Mouse (Mus musculus) ES-E14 (cell line): ENCODE results near the gene Olfr172. TPM values are rescaled to one million over a fixed set of nuclear protein-coding genes. Genes with fewer than 3 reads are reported as not detected.

Experiments
- DNase-seq: peaks from one replicate; pipeline ENCODE4 v3.0.0-alpha.2; 2013; ENCODE audit warnings: low read depth, low spot score
- H3K27ac ChIP-seq: 2 replicates; pipeline ENCODE4 v1.5.1; 2012; ENCODE audit warnings: low read depth, mild to moderate bottlenecking, low read length, moderate library complexity, mixed read lengths; ENCODE audit not compliant: poor library complexity, insufficient read depth, severe bottlenecking
- H3K36me3 ChIP-seq: 2 replicates; pipeline ENCODE4 v1.6.1; 2012; ENCODE audit warnings: mild to moderate bottlenecking, low read length, moderate library complexity, mixed read lengths; ENCODE audit not compliant: control insufficient read depth, poor library complexity, insufficient read depth, severe bottlenecking
- H3K4me1 ChIP-seq, 2 experiments: fragments of 150-350 bp in 1 of 2; sonication (generic) in 1 of 2; 2 replicates each; pipeline ENCODE4 v1.6.1; 2012; ENCODE audit warnings: low read length in 2 of 2, mild to moderate bottlenecking in 1 of 2, mixed read lengths in 1 of 2; ENCODE audit not compliant: control insufficient read depth in 2 of 2, insufficient read depth in 2 of 2, poor library complexity in 1 of 2
- H3K4me3 ChIP-seq, 2 experiments: fragments of 150-350 bp in 1 of 2; sonication (generic) in 1 of 2; 2 replicates each; pipeline ENCODE4 v1.5.1; 2012; ENCODE audit warnings: low read length in 2 of 2, low read depth in 1 of 2, mild to moderate bottlenecking in 1 of 2, mixed read lengths in 1 of 2; ENCODE audit not compliant: insufficient read depth in 1 of 2, poor library complexity in 1 of 2, severe bottlenecking in 1 of 2
- H3K9ac ChIP-seq: 2 replicates; pipeline ENCODE4 v1.6.1; 2012; ENCODE audit warnings: low read depth, mild to moderate bottlenecking, low read length, mixed read lengths; ENCODE audit not compliant: poor library complexity, insufficient read depth, severe bottlenecking
- H3K9me3 ChIP-seq: fragments of 150-350 bp; sonication (generic); 2 replicates; pipeline ENCODE4 v1.6.1; 2012; ENCODE audit warnings: low read depth, mild to moderate bottlenecking, low read length; ENCODE audit not compliant: control insufficient read depth, insufficient read depth
- CHD2 ChIP-seq: IDR thresholded peaks from 2 replicates; pipeline ENCODE4 v1.6.1; 2014; ENCODE audit warnings: mild to moderate bottlenecking, low read depth, low read length, inconsistent platforms
- HCFC1 ChIP-seq: IDR thresholded peaks from 2 replicates; pipeline ENCODE4 v1.6.1; 2012; ENCODE audit warnings: low read length, inconsistent platforms, borderline replicate concordance; ENCODE audit not compliant: insufficient read depth
- MAFK ChIP-seq: IDR thresholded peaks from 2 replicates; pipeline ENCODE4 v1.6.1; 2014; ENCODE audit warnings: mild to moderate bottlenecking, low read depth, low read length, inconsistent platforms; ENCODE audit not compliant: insufficient read depth
- ZC3H11A ChIP-seq: IDR thresholded peaks from 2 replicates; pipeline ENCODE4 v1.6.1; 2012; ENCODE audit warnings: low read depth, mild to moderate bottlenecking, inconsistent platforms, low read length, borderline replicate concordance
- ZNF384 ChIP-seq: IDR thresholded peaks from 2 replicates; pipeline ENCODE4 v1.6.1; 2012; ENCODE audit warnings: low read depth, low read length, inconsistent platforms
- in situ Hi-C, 2 experiments: fragments of 600-800 bp; cut with MboI; formaldehyde crosslinking; loops; one replicate each; pipeline ENCODE4 v1.15.1; 2025; ENCODE audit warnings: low sequenced_read_pairs in 2 of 2, inconsistent platforms in 1 of 2; ENCODE audit not compliant: unreplicated experiment in 2 of 2
- total RNA-seq: library from RNA; depleted of rRNA; stranded (reverse); fragments of 300-350 nt; gene quantifications from 2 replicates; pipeline ENCODE4 v1.2.3, GENCODE M21; 2012; rRNA removed

The Olfr172 gene
- total RNA-seq, result not detected in 2 replicates

- Histone ChIP-seq H3K36me3 (no peaks in the 10 kb centered on the region), H3K9ac (no peak within 1 kb of the TSS), H3K4me3 (no peak within 1 kb of the TSS), H3K4me1 (no peaks in the 10 kb centered on the region), H3K27ac (no peak within 1 kb of the TSS), H3K9me3 (no peaks in the 10 kb centered on the region)
- DNase-seq, result no peak
- TF ChIP-seq HCFC1, result no peak
- in situ Hi-C loops, result no loop called here
Measured at GRCm38 (mm10) chr16:58763076-58763475, at the start of gene Olfr172. TSS of gene Olfr172 (minus strand) at chr16:58763176.

GRCm38 (mm10) chr16:58800168-58800567 is 37.2 kb upstream of the Olfr172 start, which contains the start of gene Olfr173:
TSS of gene Olfr173 (minus strand) at chr16:58800268.
- Histone ChIP-seq H3K4me3 (no peak within 1 kb of the TSS), H3K9me3 (no peaks in the 10 kb centered on the region; the same call in 1 of the 2 replicates), H3K9ac (no peak within 1 kb of the TSS), H3K27ac (no peak within 1 kb of the TSS), H3K36me3 (no peaks in the 10 kb centered on the region), H3K4me1 (no peaks in the 10 kb centered on the region)
- in situ Hi-C loops, result no loop called here
- TF ChIP-seq ZC3H11A, result no peak
- no peak for DNase-seq

- TF ChIP-seq ZC3H11A (no peak), CHD2 (no peak), HCFC1 (no peak), MAFK (no peak), ZNF384 (no peak)
- Histone ChIP-seq H3K9ac (no peak overlapping the region), H3K4me3 (no peak overlapping the region), H3K9me3 (no peaks in the 10 kb centered on the region), H3K36me3 (no peaks in the 10 kb centered on the region), H3K4me1 (no peaks in the 10 kb centered on the region), H3K27ac (no peak overlapping the region)
- no peak for DNase-seq
- in situ Hi-C loops, result no loop called here
Measured at GRCm38 (mm10) chr16:58756191-58756590, 6.8 kb downstream of the Olfr172 start.

GRCm38 (mm10) chr16:58751314-58751713 is 11.7 kb downstream of the Olfr172 start:
- H3K4me3 ChIP-seq, result no peak overlapping the region
- no peak overlapping the region for H3K9ac ChIP-seq
- H3K27ac ChIP-seq, result no peak overlapping the region
- TF ChIP-seq CHD2 (no peak), MAFK (no peak), HCFC1 (no peak), ZNF384 (no peak), ZC3H11A (no peak)
- no peaks in the 10 kb centered on the region for H3K9me3 ChIP-seq
- in situ Hi-C loops, result no loop called here
- no peaks in the 10 kb centered on the region for H3K4me1 ChIP-seq
- no peak for DNase-seq
- no peaks in the 10 kb centered on the region for H3K36me3 ChIP-seq

- no peaks in the 10 kb centered on the region for H3K9me3 ChIP-seq
- H3K4me1 ChIP-seq, result no peaks in the 10 kb centered on the region
- TF ChIP-seq CHD2 (no peak), ZC3H11A (no peak), MAFK (no peak), ZNF384 (no peak), HCFC1 (no peak)
- in situ Hi-C loops, result no loop called here
- no peak overlapping the region for H3K27ac ChIP-seq
- no peak overlapping the region for H3K4me3 ChIP-seq
- no peaks in the 10 kb centered on the region for H3K36me3 ChIP-seq
- DNase-seq, result no peak
- no peak overlapping the region for H3K9ac ChIP-seq
Measured at GRCm38 (mm10) chr16:58746715-58747114, 16.3 kb downstream of the Olfr172 start.
